Mouse (Mus musculus) lung, adult 2 months (tissue): ENCODE measurements around the gene Entpd2. TPM values are rescaled to one million over a fixed set of nuclear protein-coding genes. Genes with fewer than 3 reads are reported as not detected.

ENCODE experiments used
- DNase-seq: peaks from one replicate; pipeline ENCODE4 v3.0.0; 2022
- H3K4me1 ChIP-seq: fragments of 200-500 bp; 2 replicates; pipeline ENCODE4 v1.6.1; 2011; ENCODE audit warnings: low read length; ENCODE audit not compliant: control insufficient read depth, insufficient read depth
- H3K4me3 ChIP-seq: fragments of 200-500 bp; replicated peaks from 2 replicates; pipeline ENCODE3; 2011; ENCODE audit warnings: low read depth, mild to moderate bottlenecking, control low read depth, low read length; ENCODE audit errors: extremely low read depth
- CTCF ChIP-seq: fragments of 200-500 bp; IDR thresholded peaks from 2 replicates; pipeline ENCODE4 v1.5.1; 2011; ENCODE audit warnings: mild to moderate bottlenecking, low read length, control low read depth; ENCODE audit not compliant: insufficient read depth
- POLR2A ChIP-seq: fragments of 200-500 bp; IDR thresholded peaks from 2 replicates; pipeline ENCODE4 v1.6.1; 2011; ENCODE audit warnings: low read depth, mild to moderate bottlenecking, control low read depth, low read length, borderline replicate concordance; ENCODE audit errors: extremely low read depth
- WGBS: fragments of 180-500 bp; shearing (Covaris S2); methylation state at CpG from one replicate; pipeline ENCODE4 v1.1.7; 2018; 5-methylcytosine and 5-hydroxymethylcytosine counted together
- polyA plus RNA-seq: library from polyadenylated mRNA; depleted of rRNA; stranded (reverse); fragments of >200 nt; gene quantifications from 2 replicates; pipeline ENCODE4 v1.2.3, GENCODE M21; 2012

The Entpd2 gene
- polyA plus RNA-seq, 1 experiment: 18.4 TPM

GRCm38 (mm10) chr2:25364313-25364712 is 31.4 kb upstream of the Entpd2 start:
- WGBS: 87% methylated on average over 4 of the region's 4 CpGs
- TF ChIP-seq CTCF (no peak), POLR2A (no peak)
- no peak for DNase-seq
- peak overlapping the region; percentile 7 for H3K4me3 ChIP-seq
- H3K4me1 ChIP-seq: peaks cover 15% of the 10 kb centered on the region

- Histone ChIP-seq H3K4me1 (peaks cover 15% of the 10 kb centered on the region), H3K4me3 (peak overlapping the region; percentile 69)
- WGBS: 37% methylated on average over 9 of the region's 9 CpGs
- TF ChIP-seq POLR2A (no peak), CTCF (no peak)
- no peak for DNase-seq
Measured at GRCm38 (mm10) chr2:25364761-25365090, 30.9 kb upstream of the Entpd2 start.

GRCm38 (mm10) chr2:25365091-25365761 is 30.4 kb upstream of the Entpd2 start, which contains the start of gene Uap1l1:
Gene Uap1l1, minus strand, starts transcription at chr2:25365682.
- WGBS: under 1% methylated on average over 53 of the region's 54 CpGs
- TF ChIP-seq POLR2A (peak; percentile 93), CTCF (no peak)
- peak; percentile 78 for DNase-seq
- peaks cover 15% of the 10 kb centered on the region for H3K4me1 ChIP-seq
- peak within 1 kb of the TSS; percentile 69 for H3K4me3 ChIP-seq

GRCm38 (mm10) chr2:25369996-25370395 is 25.7 kb upstream of the Entpd2 start:
- TF ChIP-seq POLR2A (no peak), CTCF (no peak)
- DNase-seq: no peak
- Histone ChIP-seq H3K4me3 (no peak overlapping the region), H3K4me1 (peaks cover 6% of the 10 kb centered on the region; the same call in 1 of the 2 replicates)
- 81% methylated on average over 3 of the region's 3 CpGs for WGBS

GRCm38 (mm10) chr2:25371764-25372643 is 23.7 kb upstream of the Entpd2 start, which contains the start of gene Sapcd2:
Gene Sapcd2, plus strand, starts transcription at chr2:25372321.
- H3K4me3 ChIP-seq: peak within 1 kb of the TSS; percentile 74
- WGBS: 2% methylated on average over 65 of the region's 65 CpGs
- no peak for TF ChIP-seq POLR2A
- no peak for TF ChIP-seq CTCF
- H3K4me1 ChIP-seq: peaks cover 6% of the 10 kb centered on the region; the same call in 1 of the 2 replicates
- peak; percentile 79 for DNase-seq

- peaks cover 6% of the 10 kb centered on the region; the same call in 1 of the 2 replicates for H3K4me1 ChIP-seq
- H3K4me3 ChIP-seq: peak overlapping the region; percentile 53
- 3% methylated on average over 42 of the region's 42 CpGs for WGBS
- no peak for TF ChIP-seq POLR2A
- no peak for TF ChIP-seq CTCF
- no peak for DNase-seq
Measured at GRCm38 (mm10) chr2:25372644-25373391, 22.9 kb upstream of the Entpd2 start.

GRCm38 (mm10) chr2:25373431-25373830 is 22.2 kb upstream of the Entpd2 start:
- no peak overlapping the region for H3K4me3 ChIP-seq

GRCm38 (mm10) chr2:25376589-25376988 is 19.1 kb upstream of the Entpd2 start:
- TF ChIP-seq POLR2A (no peak), CTCF (peak; percentile 45)
- H3K4me1 ChIP-seq: peaks cover 6% of the 10 kb centered on the region; the same call in 1 of the 2 replicates
- WGBS: 65% methylated on average over 4 of the region's 4 CpGs
- peak; percentile 39 for DNase-seq
- H3K4me3 ChIP-seq: no peak overlapping the region

More at GRCm38 (mm10) chr2:25373431-25373830, 22.2 kb upstream of the Entpd2 start:
- H3K4me1 ChIP-seq: peaks cover 6% of the 10 kb centered on the region; the same call in 1 of the 2 replicates
- 45% methylated on average over 2 of the region's 2 CpGs for WGBS
- TF ChIP-seq POLR2A (no peak), CTCF (no peak)
- DNase-seq: no peak

GRCm38 (mm10) chr2:25384492-25384891 is 11.2 kb upstream of the Entpd2 start:
- DNase-seq: no peak
- TF ChIP-seq POLR2A (no peak), CTCF (no peak)
- H3K4me1 ChIP-seq: no peaks in the 10 kb centered on the region
- no peak overlapping the region for H3K4me3 ChIP-seq
- WGBS: 56% methylated on average over 5 of the region's 5 CpGs
